Mouse (Mus musculus) ES-E14 (cell line): ENCODE measurements around the gene Ly6c2.
"Not testable (repeated sequence)": the region's sequence is repeated elsewhere in the genome, so short reads cannot be mapped to it uniquely, and the experiment has no call there.

Source experiments
- CHD2 ChIP-seq: IDR thresholded peaks from 2 replicates; pipeline ENCODE4 v1.6.1; 2014; ENCODE audit warnings: mild to moderate bottlenecking, low read depth, low read length, inconsistent platforms
- HCFC1 ChIP-seq: IDR thresholded peaks from 2 replicates; pipeline ENCODE4 v1.6.1; 2012; ENCODE audit warnings: low read length, inconsistent platforms, borderline replicate concordance; ENCODE audit not compliant: insufficient read depth
- ZC3H11A ChIP-seq: IDR thresholded peaks from 2 replicates; pipeline ENCODE4 v1.6.1; 2012; ENCODE audit warnings: low read depth, mild to moderate bottlenecking, inconsistent platforms, low read length, borderline replicate concordance
- ZNF384 ChIP-seq: IDR thresholded peaks from 2 replicates; pipeline ENCODE4 v1.6.1; 2012; ENCODE audit warnings: low read depth, low read length, inconsistent platforms

GRCm38 (mm10) chr15:75137739-75138138, 26.0 kb upstream of the Ly6c2 start:
- TF ChIP-seq HCFC1, ZC3H11A, CHD2, ZNF384: not testable (repeated sequence)
